Mouse (Mus musculus) kidney, embryonic 14.5 days (tissue): ENCODE measurements around the gene Mum1. TPM values are rescaled to one million over a fixed set of nuclear protein-coding genes. Genes with fewer than 3 reads are reported as not detected.

ENCODE experiments used
- ATAC-seq: fragments of 200-750 bp; cut with Nextera tagmentation; 2 replicates; pipeline ENCODE4 v1.8.0; 2017; ENCODE audit warnings: moderate number of reproducible peaks, mild to moderate bottlenecking, moderate TSS enrichment, moderate library complexity; ENCODE audit not compliant: low FRiP score, low TSS enrichment
- H3K27ac ChIP-seq: fragments of 300-500 bp; sonication (generic); 2 replicates; pipeline ENCODE4 v1.5.1; 2014; ENCODE audit warnings: low read depth, mild to moderate bottlenecking, low read length, moderate library complexity, mixed read lengths
- H3K27me3 ChIP-seq: fragments of 300-500 bp; sonication (generic); 2 replicates; pipeline ENCODE4 v1.6.1; 2014; ENCODE audit warnings: mild to moderate bottlenecking, low read length; ENCODE audit not compliant: control insufficient read depth, insufficient read depth
- H3K36me3 ChIP-seq: fragments of 300-500 bp; sonication (generic); 2 replicates; pipeline ENCODE4 v1.6.1; 2014; ENCODE audit warnings: low read length, mixed read lengths; ENCODE audit not compliant: control insufficient read depth, insufficient read depth
- H3K4me1 ChIP-seq: fragments of 300-500 bp; sonication (generic); 2 replicates; pipeline ENCODE4 v1.6.1; 2014; ENCODE audit warnings: low read length, mixed read lengths; ENCODE audit not compliant: control insufficient read depth, insufficient read depth
- H3K4me2 ChIP-seq: fragments of 300-500 bp; sonication (generic); replicated peaks from 2 replicates; pipeline ENCODE4 v1.6.1; 2014; ENCODE audit warnings: low read depth, mild to moderate bottlenecking, low read length
- H3K4me3 ChIP-seq: fragments of 300-500 bp; sonication (generic); 2 replicates; pipeline ENCODE4 v1.5.1; 2014; ENCODE audit warnings: mild to moderate bottlenecking, low read length
- H3K9ac ChIP-seq: fragments of 300-500 bp; sonication (generic); 2 replicates; pipeline ENCODE4 v1.6.1; 2014; ENCODE audit warnings: low read depth, mild to moderate bottlenecking, low read length, moderate library complexity
- H3K9me3 ChIP-seq: fragments of 300-500 bp; sonication (generic); 2 replicates; pipeline ENCODE4 v1.6.1; 2016; ENCODE audit warnings: low read length; ENCODE audit not compliant: control insufficient read depth
- WGBS: fragments of 180-500 bp; shearing (Covaris S2); extraction: QIAGEN DNeasy Blood & Tissue Kit; methylation state at CpG from one replicate; pipeline ENCODE4 v1.1.7; 2014; 5-methylcytosine and 5-hydroxymethylcytosine counted together
- polyA plus RNA-seq: library from polyadenylated mRNA; unstranded; fragments of >200 nt; fragmentation: Nextera tagmentation; extraction: Ambion mirVana; gene quantifications from 2 replicates; pipeline ENCODE4 v1.2.1, GENCODE M21; 2014

Gene Mum1
- polyA plus RNA-seq = 64.4 and 65.1 TPM in 2 replicates

DNA sequence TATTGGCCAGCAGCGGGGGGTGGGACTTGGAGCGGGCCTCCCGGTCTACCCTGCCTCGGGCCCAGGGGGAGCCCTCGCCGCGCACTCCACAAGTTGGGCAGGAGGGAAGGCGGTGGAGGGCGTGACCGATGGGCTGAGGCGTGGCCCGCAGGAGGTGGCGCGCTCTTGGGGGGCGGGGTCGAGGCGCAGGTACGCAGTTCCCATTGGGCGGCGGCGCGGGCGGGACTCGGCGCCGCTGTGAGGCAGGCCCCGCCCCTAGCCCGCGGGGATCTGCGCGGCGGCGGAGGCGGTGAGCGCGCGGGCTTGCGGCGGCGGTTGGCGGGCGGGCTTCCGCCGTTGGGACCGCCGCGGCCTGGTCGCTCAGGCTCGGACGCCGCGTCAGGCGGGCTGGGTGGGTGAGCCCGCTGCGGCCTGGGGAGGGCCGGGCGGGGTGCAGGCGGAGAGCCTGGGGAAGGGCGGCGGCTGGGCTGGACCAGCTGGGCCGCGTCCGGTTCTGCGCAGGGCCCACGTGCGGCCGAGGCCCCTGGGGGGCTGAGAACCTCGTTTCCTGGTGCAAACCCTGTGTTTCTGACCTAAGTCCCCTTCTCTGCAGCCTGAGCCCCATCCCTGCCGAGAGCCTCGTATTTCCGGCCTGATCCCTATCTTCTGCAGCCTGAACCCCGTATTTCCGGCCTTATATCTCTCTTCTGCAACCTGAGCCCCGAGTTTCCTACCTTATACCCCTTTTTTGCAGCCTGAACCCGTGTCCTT is at the start of gene Mum1:
Gene Mum1, plus strand, starts transcription at position 19 of the 750 bp plus-strand sequence.
- H3K27me3 ChIP-seq = no peaks in the 10 kb centered on the region
- H3K4me1 ChIP-seq = peaks cover 30% of the 10 kb centered on the region
- H3K9me3 ChIP-seq = no peaks in the 10 kb centered on the region
- peak within 1 kb of the TSS; percentile 94 for H3K9ac ChIP-seq
- H3K4me2 ChIP-seq = peak within 1 kb of the TSS; percentile 77
- peak within 1 kb of the TSS; percentile 80 for H3K4me3 ChIP-seq
- H3K27ac ChIP-seq = peak within 1 kb of the TSS; percentile 93
- peak; percentile 99 for ATAC-seq
- under 1% methylated on average over 70 of the region's 75 CpGs for WGBS
- peaks cover 27% of the 10 kb centered on the region for H3K36me3 ChIP-seq

DNA sequence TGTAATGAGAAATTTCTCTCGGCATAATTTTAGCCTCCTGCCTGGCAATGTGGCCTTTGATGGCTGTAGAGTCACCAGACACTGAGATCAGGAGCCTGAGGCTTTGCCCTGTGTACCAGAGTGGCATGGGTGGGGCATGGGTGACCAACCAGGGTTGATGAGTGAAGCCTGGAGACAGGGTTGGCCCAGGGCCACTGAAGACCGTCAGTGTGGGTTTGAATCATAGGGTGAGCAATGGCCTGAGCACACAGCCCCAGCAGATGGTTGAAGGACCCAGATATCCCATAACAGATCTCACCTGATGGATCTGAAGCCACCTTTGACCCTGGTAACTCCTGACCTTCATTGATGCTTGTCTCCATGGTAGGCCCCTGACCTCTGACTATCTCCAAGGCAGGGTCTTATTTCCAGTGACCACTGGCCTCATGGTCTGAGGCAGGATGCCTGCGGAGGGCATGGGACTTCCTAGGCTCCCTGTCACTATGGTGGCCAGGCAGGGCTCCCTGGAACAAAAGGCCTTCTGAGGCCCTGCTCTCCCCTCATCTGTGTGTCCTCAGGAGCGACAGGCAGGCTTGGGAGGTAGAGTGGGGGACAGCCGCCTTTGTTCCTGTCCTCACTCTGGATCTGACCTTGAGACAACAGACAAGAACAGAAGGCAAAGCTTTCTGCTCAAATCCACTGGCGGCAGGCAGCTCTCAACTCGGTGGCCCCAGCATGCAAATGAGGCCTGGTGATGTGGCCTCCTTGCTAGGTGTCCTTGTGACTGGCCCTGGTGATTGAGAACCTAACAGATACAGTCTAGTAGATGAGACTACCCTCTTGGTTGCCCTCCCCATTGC is 48.6 kb upstream of the Mum1 start:
- Histone ChIP-seq H3K4me1 (peaks cover 14% of the 10 kb centered on the region), H3K9me3 (no peaks in the 10 kb centered on the region), H3K27ac (no peak overlapping the region), H3K36me3 (peaks cover 7% of the 10 kb centered on the region; the same call in 1 of the 2 replicates), H3K4me3 (no peak overlapping the region), H3K9ac (no peak overlapping the region), H3K27me3 (no peaks in the 10 kb centered on the region; the same call in 1 of the 2 replicates), H3K4me2 (no peak overlapping the region)
- 75% methylated on average over 7 of the region's 7 CpGs for WGBS
- ATAC-seq = no peak

DNA sequence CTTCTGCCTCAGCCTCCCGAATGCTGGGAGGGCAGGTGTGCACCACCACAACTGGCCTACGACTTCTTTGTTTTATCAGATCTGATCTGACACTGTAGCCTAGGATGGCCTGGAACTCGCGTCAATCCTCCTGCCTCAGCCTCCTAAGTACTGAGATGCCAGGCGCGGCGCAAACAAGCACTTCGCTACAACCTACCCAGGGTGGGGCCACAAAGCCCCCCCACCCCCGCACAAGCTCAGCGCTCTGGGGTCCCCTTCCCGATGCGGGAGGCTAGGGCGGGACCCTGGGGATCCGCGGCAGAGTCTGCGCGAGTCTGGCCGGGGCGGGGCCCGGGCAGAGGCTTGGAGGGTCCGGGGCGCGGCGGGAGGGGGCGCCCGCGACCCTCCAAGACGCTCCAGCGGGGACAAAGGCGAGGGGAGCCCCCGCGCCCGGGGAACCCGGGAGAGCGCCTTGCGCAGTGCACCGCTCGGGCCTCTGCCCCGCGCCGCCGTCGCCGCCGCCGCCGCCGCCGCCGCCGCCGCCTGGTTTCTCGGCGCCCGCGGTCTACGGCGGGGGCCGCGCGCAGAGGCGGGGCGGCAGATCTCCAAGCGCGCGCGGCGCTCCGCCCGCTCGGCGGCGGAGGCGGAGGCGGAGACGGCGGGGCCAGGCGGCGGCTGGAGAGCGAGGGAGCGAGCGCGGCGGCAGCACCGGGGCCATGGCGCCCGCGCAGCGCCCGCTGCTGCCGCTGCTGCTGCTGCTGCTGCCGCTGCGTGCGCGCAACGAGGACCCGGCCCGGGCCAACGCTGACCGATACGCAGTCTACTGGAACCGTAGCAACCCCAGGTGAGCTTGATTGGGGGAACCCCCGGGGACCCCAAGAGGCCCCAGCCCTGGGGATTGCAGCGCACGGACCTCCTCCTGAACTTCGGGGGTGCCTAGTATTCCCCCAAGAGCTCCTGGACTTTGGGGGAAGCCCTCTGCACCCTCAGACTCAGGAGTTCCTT is 46.9 kb upstream of the Mum1 start, which contains the start of gene Efna2:
Gene Efna2, plus strand, starts transcription at position 415 of the 984 bp plus-strand sequence.
- Histone ChIP-seq H3K27ac (no peak within 1 kb of the TSS; the same call in 1 of the 2 replicates), H3K36me3 (peaks cover 7% of the 10 kb centered on the region; the same call in 1 of the 2 replicates), H3K27me3 (no peaks in the 10 kb centered on the region; the same call in 1 of the 2 replicates), H3K4me2 (peak within 1 kb of the TSS; percentile 81), H3K9ac (peak within 1 kb of the TSS; percentile 82), H3K9me3 (no peaks in the 10 kb centered on the region), H3K4me1 (peaks cover 11% of the 10 kb centered on the region), H3K4me3 (peak within 1 kb of the TSS; percentile 75)
- ATAC-seq = peak; percentile 71
- 1% methylated on average over 70 of the region's 106 CpGs for WGBS

DNA sequence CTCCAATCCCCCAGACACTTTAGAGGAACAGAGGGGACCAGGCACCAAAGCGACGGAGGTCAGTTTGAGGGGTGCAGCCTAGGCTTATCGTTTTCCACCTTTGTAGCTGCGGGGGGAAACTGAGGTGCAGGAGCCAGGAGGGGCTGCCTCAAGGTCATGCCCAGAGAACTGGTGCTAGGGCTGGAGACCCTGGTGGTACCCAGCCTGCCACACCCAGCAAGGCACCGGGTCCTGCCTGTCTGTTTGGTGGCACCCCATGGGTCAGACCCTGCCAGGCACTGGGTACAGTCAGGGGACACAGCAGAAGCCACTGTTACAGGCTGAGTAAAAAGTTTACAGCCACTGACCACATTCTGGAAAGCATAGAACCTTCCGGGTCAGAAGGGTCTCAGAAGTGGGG is 45.9 kb upstream of the Mum1 start:
- peaks cover 3% of the 10 kb centered on the region; the same call in 1 of the 2 replicates for H3K36me3 ChIP-seq
- WGBS = 45% methylated on average over 6 of the region's 6 CpGs
- no peak for ATAC-seq
- H3K4me1 ChIP-seq = peaks cover 11% of the 10 kb centered on the region
- H3K4me2 ChIP-seq = peak overlapping the region; percentile 81
- peak overlapping the region; percentile 82 for H3K9ac ChIP-seq
- H3K4me3 ChIP-seq = peak overlapping the region; percentile 75
- H3K27ac ChIP-seq = no peak overlapping the region
- no peaks in the 10 kb centered on the region for H3K9me3 ChIP-seq
- H3K27me3 ChIP-seq = no peaks in the 10 kb centered on the region; the same call in 1 of the 2 replicates

DNA sequence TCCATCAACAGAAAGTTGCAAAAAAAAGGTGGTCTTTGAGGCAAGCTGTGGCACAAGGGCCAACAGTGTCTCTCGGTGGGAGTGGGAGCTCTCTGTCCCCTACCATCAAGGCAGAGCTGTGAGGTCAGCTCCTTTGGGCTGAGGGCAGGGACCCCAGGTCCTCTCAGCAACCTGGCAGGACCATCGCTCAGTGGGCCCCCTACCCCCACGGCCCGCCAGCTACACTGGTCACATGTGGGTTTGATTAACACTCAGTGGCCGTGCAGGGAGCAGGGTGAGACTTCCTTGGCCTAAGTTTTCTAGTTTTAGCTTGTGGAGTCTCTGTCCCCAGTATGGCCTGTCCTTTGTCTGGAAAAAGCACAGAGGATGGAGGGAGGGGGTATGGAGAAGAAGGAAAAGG is 45.4 kb upstream of the Mum1 start:
- Histone ChIP-seq H3K4me3 (peak overlapping the region; percentile 75; the same call in 1 of the 2 replicates), H3K36me3 (peaks cover 3% of the 10 kb centered on the region; the same call in 1 of the 2 replicates), H3K27ac (no peak overlapping the region), H3K4me1 (peaks cover 11% of the 10 kb centered on the region), H3K9me3 (no peaks in the 10 kb centered on the region), H3K27me3 (no peaks in the 10 kb centered on the region; the same call in 1 of the 2 replicates), H3K4me2 (peak overlapping the region; percentile 81), H3K9ac (peak overlapping the region; percentile 82; the same call in 1 of the 2 replicates)
- no peak for ATAC-seq
- 45% methylated on average over 5 of the region's 5 CpGs for WGBS

DNA sequence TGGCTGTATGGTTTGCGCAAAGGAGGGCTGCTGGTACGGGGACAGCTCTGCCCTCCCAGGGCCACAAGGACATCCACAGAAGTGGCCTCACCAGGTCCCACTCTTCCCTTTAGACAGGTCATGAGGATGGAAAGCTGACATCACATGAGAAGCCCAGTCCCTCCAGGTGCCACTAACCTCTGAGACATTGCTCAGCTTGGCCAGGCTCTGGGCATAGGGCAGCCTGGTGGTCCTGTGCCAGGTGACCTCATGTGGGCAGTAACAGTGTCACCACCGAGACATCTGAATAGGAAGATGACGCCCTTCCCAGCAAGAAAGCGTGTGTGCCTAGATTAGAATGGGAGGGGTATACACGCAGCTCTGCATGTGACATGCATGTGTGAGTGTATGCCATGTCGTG is 43.7 kb upstream of the Mum1 start:
- WGBS = 94% methylated on average over 7 of the region's 7 CpGs
- H3K36me3 ChIP-seq = peaks cover 4% of the 10 kb centered on the region; the same call in 1 of the 2 replicates
- no peak overlapping the region for H3K9ac ChIP-seq
- ATAC-seq = no peak
- H3K9me3 ChIP-seq = no peaks in the 10 kb centered on the region
- no peak overlapping the region for H3K27ac ChIP-seq
- H3K4me2 ChIP-seq = no peak overlapping the region
- H3K4me3 ChIP-seq = no peak overlapping the region
- H3K27me3 ChIP-seq = no peaks in the 10 kb centered on the region; the same call in 1 of the 2 replicates
- peaks cover 11% of the 10 kb centered on the region for H3K4me1 ChIP-seq

DNA sequence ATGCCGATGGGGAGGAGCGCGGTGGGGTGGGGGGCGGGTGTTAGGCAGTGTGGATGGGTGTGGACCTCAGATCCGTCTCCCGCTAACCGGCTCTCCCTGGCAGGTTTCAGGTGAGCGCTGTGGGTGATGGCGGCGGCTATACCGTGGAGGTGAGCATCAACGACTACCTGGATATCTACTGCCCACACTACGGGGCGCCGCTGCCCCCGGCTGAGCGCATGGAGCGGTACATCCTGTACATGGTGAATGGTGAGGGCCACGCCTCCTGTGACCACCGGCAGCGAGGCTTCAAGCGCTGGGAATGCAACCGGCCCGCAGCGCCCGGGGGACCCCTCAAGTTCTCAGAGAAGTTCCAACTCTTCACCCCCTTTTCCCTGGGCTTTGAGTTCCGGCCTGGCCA is 39.6 kb upstream of the Mum1 start:
- peaks cover 28% of the 10 kb centered on the region for H3K27me3 ChIP-seq
- no peaks in the 10 kb centered on the region for H3K9me3 ChIP-seq
- WGBS = 33% methylated on average over 27 of the region's 27 CpGs
- H3K4me3 ChIP-seq = no peak overlapping the region
- H3K9ac ChIP-seq = no peak overlapping the region
- H3K27ac ChIP-seq = no peak overlapping the region
- peaks cover 8% of the 10 kb centered on the region; the same call in 1 of the 2 replicates for H3K4me1 ChIP-seq
- no peak overlapping the region for H3K4me2 ChIP-seq
- no peak for ATAC-seq
- peaks cover 18% of the 10 kb centered on the region; the same call in 1 of the 2 replicates for H3K36me3 ChIP-seq

DNA sequence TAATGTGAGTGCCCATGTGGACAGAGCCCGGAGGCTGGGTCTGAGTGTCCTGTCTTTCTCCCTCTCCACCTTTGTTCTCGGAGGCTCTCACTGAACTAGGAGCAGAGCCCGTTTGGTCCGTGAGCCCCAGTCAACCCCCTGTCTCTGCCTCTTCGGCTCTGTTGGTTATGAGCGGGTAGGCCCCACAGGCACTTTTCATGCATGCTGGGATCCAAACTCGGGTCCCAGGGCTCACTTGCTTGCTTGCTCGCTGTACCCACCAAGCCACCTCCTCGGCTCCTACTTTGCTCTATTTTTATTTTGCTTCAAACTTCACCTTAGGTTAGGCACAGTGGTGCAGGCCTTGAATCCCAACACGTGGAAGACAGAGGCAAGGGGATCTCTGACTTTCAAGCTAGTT is 38.5 kb upstream of the Mum1 start:
- H3K27me3 ChIP-seq = peaks cover 34% of the 10 kb centered on the region
- ATAC-seq = no peak
- H3K27ac ChIP-seq = no peak overlapping the region
- no peak overlapping the region for H3K9ac ChIP-seq
- peaks cover 15% of the 10 kb centered on the region; the same call in 1 of the 2 replicates for H3K36me3 ChIP-seq
- H3K4me1 ChIP-seq = peaks cover 8% of the 10 kb centered on the region; the same call in 1 of the 2 replicates
- WGBS = 89% methylated on average over 10 of the region's 10 CpGs
- H3K9me3 ChIP-seq = no peaks in the 10 kb centered on the region
- H3K4me3 ChIP-seq = no peak overlapping the region
- no peak overlapping the region for H3K4me2 ChIP-seq
